ENCODE assay signal across 14 mouse cellular contexts in genomic region chr10:79658829-79659228, GRCm38 (mm10). TPM values are rescaled to one million over a fixed set of nuclear protein-coding genes. Genes with fewer than 3 reads are reported as not detected.
DNase-seq lines count a peak whose midpoint lies in the region; ATAC-seq and TF ChIP-seq lines count a peak whose summit lies in the region.
"Had no signal": no experiment of that assay in that cellular context is flagged by ENCODE, and none has a peak within 500 bp of the region (broad histone marks: within the 10 kb centered on the region; RNA-seq: fewer than 3 reads in every experiment).

No protein-coding gene starts in this region.

- no peak; the same call in 1 of the 2 replicates for ATAC-seq in lung, embryonic 14.5 days (ENCODE audit: insufficient read depth)
- peak; percentile 70 for ATAC-seq in megakaryocyte progenitor cell, adult 5-6 weeks (replicated peaks; ENCODE audit: poor library complexity)
- ATAC-seq in forebrain, embryonic 11.5 days (replicated peaks; ENCODE audit: low FRiP score) = no peak; the same call in 1 of the 2 replicates

- no peak overlapping the region for H3K4me3 ChIP-seq in lung, embryonic 14.5 days (ENCODE audit: low read depth, low read length)
- H3K4me3 ChIP-seq in forebrain, embryonic 11.5 days (ENCODE audit: low read depth, low read length) = no peak overlapping the region
- H3K4me3 ChIP-seq: embryonic facial prominence, embryonic 12.5 days; liver, embryonic 13.5 days; neural tube, embryonic 12.5 days had no signal

- DNase-seq in embryo, embryonic 10 days (ENCODE audit: low spot score) = peak; percentile 54
- no peak for DNase-seq in embryo, embryonic 9.5 days (ENCODE audit: extremely low spot score)
- peak; percentile 44 for DNase-seq in lung, embryonic 14.5 days
- no peak for DNase-seq in lung, adult 18-20 months
- peak; percentile 36 for DNase-seq in embryo, embryonic 10.5 days (ENCODE audit: low spot score)
- DNase-seq in forebrain, embryonic 11.5 days (ENCODE audit: low spot score) = no peak
- DNase-seq in right cerebral cortex, postnatal 10 days (ENCODE audit: low spot score in 2 of 2) = no peak
- DNase-seq: adrenal gland, postnatal 25 days; heart, adult 11 months; liver, embryonic 13.5 days had no signal

- no peaks in the 10 kb centered on the region for H3K36me3 ChIP-seq in lung, embryonic 14.5 days (ENCODE audit: insufficient read depth)
- no peaks in the 10 kb centered on the region for H3K36me3 ChIP-seq in forebrain, embryonic 11.5 days (ENCODE audit: control insufficient read depth, insufficient read depth, low read length)
- H3K36me3 ChIP-seq: embryonic facial prominence, embryonic 12.5 days; liver, embryonic 13.5 days; neural tube, embryonic 12.5 days had no signal

- H3K9ac ChIP-seq in lung, embryonic 14.5 days = no peak overlapping the region; the same call in 1 of the 2 replicates
- H3K9ac ChIP-seq in forebrain, embryonic 11.5 days (ENCODE audit: low read length) = no peak overlapping the region
- H3K9ac ChIP-seq: embryonic facial prominence, embryonic 12.5 days; liver, embryonic 13.5 days; neural tube, embryonic 12.5 days had no signal

- H3K27me3 ChIP-seq in lung, embryonic 14.5 days (ENCODE audit: insufficient read depth, low read length) = no peaks in the 10 kb centered on the region
- H3K27me3 ChIP-seq in forebrain, embryonic 11.5 days (ENCODE audit: control insufficient read depth, insufficient read depth, low read length) = no peaks in the 10 kb centered on the region
- H3K27me3 ChIP-seq: embryonic facial prominence, embryonic 12.5 days; neural tube, embryonic 12.5 days had no signal

- TF ChIP-seq CTCF in lung, embryonic 14.5 days (IDR thresholded peaks at IDR 0.05; ENCODE audit: low read depth) = peak; percentile 56

- 13% methylated on average over 4 of the region's 4 CpGs for WGBS in lung, embryonic 14.5 days
- WGBS in forebrain, embryonic 11.5 days = 31% methylated on average over 4 of the region's 4 CpGs

- H3K27ac ChIP-seq in lung, embryonic 14.5 days (ENCODE audit: low read depth) = no peak overlapping the region
- H3K27ac ChIP-seq in forebrain, embryonic 11.5 days (ENCODE audit: low read depth, low read length) = no peak overlapping the region
- H3K27ac ChIP-seq: embryonic facial prominence, embryonic 12.5 days; liver, embryonic 13.5 days; neural tube, embryonic 12.5 days had no signal

- no peak overlapping the region for H3K4me2 ChIP-seq in lung, embryonic 14.5 days
- H3K4me2 ChIP-seq in forebrain, embryonic 11.5 days (ENCODE audit: low read depth, low read length, severe bottlenecking) = no peak overlapping the region
- H3K4me2 ChIP-seq: embryonic facial prominence, embryonic 12.5 days; liver, embryonic 13.5 days; neural tube, embryonic 12.5 days had no signal

- H3K4me1 ChIP-seq in lung, embryonic 14.5 days (ENCODE audit: insufficient read depth) = no peaks in the 10 kb centered on the region
- H3K4me1 ChIP-seq in forebrain, embryonic 11.5 days (replicated peaks; ENCODE audit: control insufficient read depth, insufficient read depth, low read length) = no peaks in the 10 kb centered on the region

- no peaks in the 10 kb centered on the region for H3K9me3 ChIP-seq in lung, embryonic 14.5 days (ENCODE audit: low read depth, low read length)
- H3K9me3 ChIP-seq in forebrain, embryonic 11.5 days (ENCODE audit: control insufficient read depth, low read length) = no peaks in the 10 kb centered on the region
- H3K9me3 ChIP-seq: embryonic facial prominence, embryonic 12.5 days; liver, embryonic 13.5 days; neural tube, embryonic 12.5 days had no signal

RNA-seq across cellular contexts. Expression of gene Madcam1, which starts 5.5 kb away (rescaled TPM):
- 0.93 and 1.2 TPM in 2 replicates for polyA plus RNA-seq in lung, embryonic 14.5 days (2014; fragmentation: Nextera tagmentation; extraction: Ambion mirVana)
- not detected in 2 replicates for total RNA-seq in megakaryocyte progenitor cell, adult 5-6 weeks (2015)
- not detected in 2 replicates for total RNA-seq in megakaryocyte progenitor cell, adult 5-6 weeks (2017)
- 0.59 and 0.83 TPM in 2 replicates for polyA plus RNA-seq in forebrain, embryonic 11.5 days (2014; fragmentation: Nextera tagmentation; extraction: Ambion mirVana)
- total RNA-seq: adrenal gland, postnatal 25 days had no signal

RNA-seq across cellular contexts. Expression of gene Tpgs1, which starts 10.3 kb away (rescaled TPM):
- 56.4 and 62.4 TPM in 2 replicates for polyA plus RNA-seq in lung, embryonic 14.5 days (2014; fragmentation: Nextera tagmentation; extraction: Ambion mirVana)
- 8.3 and 10.2 TPM in 2 replicates for total RNA-seq in megakaryocyte progenitor cell, adult 5-6 weeks (2015)
- total RNA-seq in megakaryocyte progenitor cell, adult 5-6 weeks (2017) = 8.2 and 10.4 TPM in 2 replicates
- polyA plus RNA-seq in forebrain, embryonic 11.5 days (2014; fragmentation: Nextera tagmentation; extraction: Ambion mirVana) = 59.7 and 65.2 TPM in 2 replicates

RNA-seq across cellular contexts. Expression of gene Odf3l2, which starts 13.3 kb away (rescaled TPM):
- not detected in 2 replicates for polyA plus RNA-seq in lung, embryonic 14.5 days (2014; fragmentation: Nextera tagmentation; extraction: Ambion mirVana)
- total RNA-seq in megakaryocyte progenitor cell, adult 5-6 weeks (2015) = not detected in 2 replicates
- total RNA-seq in megakaryocyte progenitor cell, adult 5-6 weeks (2017) = not detected in 2 replicates
- polyA plus RNA-seq in forebrain, embryonic 11.5 days (2014; fragmentation: Nextera tagmentation; extraction: Ambion mirVana) = not detected in 2 replicates
- total RNA-seq: adrenal gland, postnatal 25 days had no signal
- polyA plus RNA-seq: embryonic facial prominence, embryonic 12.5 days; intestine, embryonic 14.5 days; liver, embryonic 13.5 days; neural tube, embryonic 12.5 days had no signal

RNA-seq across cellular contexts. Expression of gene Shc2, which starts 21.1 kb away (rescaled TPM):
- polyA plus RNA-seq in lung, embryonic 14.5 days (2014; fragmentation: Nextera tagmentation; extraction: Ambion mirVana) = 5.8 and 7.1 TPM in 2 replicates
- total RNA-seq in megakaryocyte progenitor cell, adult 5-6 weeks (2015) = not detected in 2 replicates
- not detected in 2 replicates for total RNA-seq in megakaryocyte progenitor cell, adult 5-6 weeks (2017)
- 9.4 and 9.9 TPM in 2 replicates for polyA plus RNA-seq in forebrain, embryonic 11.5 days (2014; fragmentation: Nextera tagmentation; extraction: Ambion mirVana)

RNA-seq across cellular contexts. Expression of gene Cdc34, which starts 23.2 kb away (rescaled TPM):
- 88.2 and 92.9 TPM in 2 replicates for polyA plus RNA-seq in lung, embryonic 14.5 days (2014; fragmentation: Nextera tagmentation; extraction: Ambion mirVana)
- 69.2 and 79.0 TPM in 2 replicates for total RNA-seq in megakaryocyte progenitor cell, adult 5-6 weeks (2015)
- 154 and 169 TPM in 2 replicates for total RNA-seq in megakaryocyte progenitor cell, adult 5-6 weeks (2017)
- 180 and 185 TPM in 2 replicates for polyA plus RNA-seq in forebrain, embryonic 11.5 days (2014; fragmentation: Nextera tagmentation; extraction: Ambion mirVana)

Comparison
In these comparisons a context has a peak if more than half of its experiments do, and no peak if none do; other contexts are left out.
1. DNase-seq: peak in embryo, embryonic 10 days (single experiment), lung, embryonic 14.5 days (single experiment) and embryo, embryonic 10.5 days (single experiment); none in embryo, embryonic 9.5 days (single experiment), lung, adult 18-20 months (0 of 2), forebrain, embryonic 11.5 days (single experiment) and right cerebral cortex, postnatal 10 days (0 of 2).